Mouse (Mus musculus) lung, embryonic 14.5 days (tissue): ENCODE data around the gene Fam168a. TPM values are rescaled to one million over a fixed set of nuclear protein-coding genes. Genes with fewer than 3 reads are reported as not detected.

Source experiments
- ATAC-seq: fragments of 200-750 bp; cut with Nextera tagmentation; 2 replicates; pipeline ENCODE4 v1.8.0; 2017; ENCODE audit warnings: mild to moderate bottlenecking, moderate TSS enrichment, moderate library complexity; ENCODE audit not compliant: insufficient read depth
- DNase-seq: peaks from one replicate; pipeline ENCODE4 v3.0.0-alpha.2; 2015
- H3K27ac ChIP-seq: fragments of 300-500 bp; sonication (generic); 2 replicates; pipeline ENCODE4 v1.5.1; 2014; ENCODE audit warnings: low read depth, mild to moderate bottlenecking, moderate library complexity
- H3K27me3 ChIP-seq: fragments of 300-500 bp; sonication (generic); 2 replicates; pipeline ENCODE4 v1.6.1; 2014; ENCODE audit warnings: low read length, control low read depth; ENCODE audit not compliant: insufficient read depth
- H3K36me3 ChIP-seq: fragments of 300-500 bp; sonication (generic); 2 replicates; pipeline ENCODE4 v1.6.1; 2014; ENCODE audit warnings: control low read depth; ENCODE audit not compliant: insufficient read depth
- H3K4me1 ChIP-seq: fragments of 300-500 bp; sonication (generic); 2 replicates; pipeline ENCODE4 v1.6.1; 2014; ENCODE audit warnings: antibody characterized with exemption, control low read depth; ENCODE audit not compliant: insufficient read depth
- H3K4me2 ChIP-seq: fragments of 300-500 bp; sonication (generic); 2 replicates; pipeline ENCODE4 v1.6.1; 2014; ENCODE audit warnings: mild to moderate bottlenecking
- H3K4me3 ChIP-seq: fragments of 300-500 bp; sonication (generic); 2 replicates; pipeline ENCODE4 v1.5.1; 2014; ENCODE audit warnings: low read depth, low read length
- H3K9ac ChIP-seq: fragments of 300-500 bp; sonication (generic); 2 replicates; pipeline ENCODE4 v1.6.1; 2014
- H3K9me3 ChIP-seq: fragments of 300-500 bp; sonication (generic); 2 replicates; pipeline ENCODE4 v1.6.1; 2016; ENCODE audit warnings: low read depth, low read length, control low read depth
- CTCF ChIP-seq: IDR thresholded peaks from 2 replicates; pipeline ENCODE4 v1.5.1; 2016; ENCODE audit warnings: antibody characterized with exemption, low read depth
- WGBS: fragments of 180-500 bp; shearing (Covaris S2); extraction: QIAGEN DNeasy Blood & Tissue Kit; methylation state at CpG from one replicate; pipeline ENCODE4 v1.1.7; 2014; 5-methylcytosine and 5-hydroxymethylcytosine counted together
- polyA plus RNA-seq: library from polyadenylated mRNA; unstranded; fragments of >200 nt; fragmentation: Nextera tagmentation; extraction: Ambion mirVana; gene quantifications from 2 replicates; pipeline ENCODE4 v1.2.1, GENCODE M21; 2014

Fam168a gene
- polyA plus RNA-seq, 1 experiment from 2014 or later, result 42.8 TPM

GRCm38 (mm10) chr7:100867561-100867960, 161.1 kb downstream of the Fam168a start:
- H3K4me2 ChIP-seq, result no peak overlapping the region
- ATAC-seq (no peak), DNase-seq (no peak)
- no peaks in the 10 kb centered on the region for H3K4me1 ChIP-seq
- H3K4me3 ChIP-seq, result no peak overlapping the region
- H3K36me3 ChIP-seq, result peaks cover 15% of the 10 kb centered on the region
- 40% methylated on average over 2 of the region's 2 CpGs for WGBS
- no peaks in the 10 kb centered on the region for H3K27me3 ChIP-seq
- H3K9me3 ChIP-seq, result no peaks in the 10 kb centered on the region
- no peak for TF ChIP-seq CTCF
- no peak overlapping the region for H3K9ac ChIP-seq
- no peak overlapping the region for H3K27ac ChIP-seq

GRCm38 (mm10) chr7:100868551-100868950, 162.1 kb downstream of the Fam168a start:
- no peak; the same call in 1 of the 2 replicates for ATAC-seq
- TF ChIP-seq CTCF, result no peak
- no peak overlapping the region for H3K9ac ChIP-seq
- no peaks in the 10 kb centered on the region for H3K27me3 ChIP-seq
- no peaks in the 10 kb centered on the region for H3K9me3 ChIP-seq
- H3K36me3 ChIP-seq, result peaks cover 25% of the 10 kb centered on the region
- H3K27ac ChIP-seq, result no peak overlapping the region
- DNase-seq, result no peak
- H3K4me3 ChIP-seq, result no peak overlapping the region
- 63% methylated on average over 4 of the region's 4 CpGs for WGBS
- H3K4me2 ChIP-seq, result no peak overlapping the region
- no peaks in the 10 kb centered on the region for H3K4me1 ChIP-seq

- H3K36me3 ChIP-seq, result peaks cover 40% of the 10 kb centered on the region
- H3K27me3 ChIP-seq, result no peaks in the 10 kb centered on the region
- H3K4me3 ChIP-seq, result no peak overlapping the region
- no peak for ATAC-seq
- H3K4me1 ChIP-seq, result no peaks in the 10 kb centered on the region
- H3K9me3 ChIP-seq, result no peaks in the 10 kb centered on the region
- H3K27ac ChIP-seq, result no peak overlapping the region
- TF ChIP-seq CTCF, result no peak
- no peak overlapping the region for H3K4me2 ChIP-seq
- no peak for DNase-seq
- no peak overlapping the region for H3K9ac ChIP-seq
- WGBS, result 77% methylated on average over 8 of the region's 8 CpGs
Measured at GRCm38 (mm10) chr7:100869877-100870629, 163.6 kb downstream of the Fam168a start.

DNA sequence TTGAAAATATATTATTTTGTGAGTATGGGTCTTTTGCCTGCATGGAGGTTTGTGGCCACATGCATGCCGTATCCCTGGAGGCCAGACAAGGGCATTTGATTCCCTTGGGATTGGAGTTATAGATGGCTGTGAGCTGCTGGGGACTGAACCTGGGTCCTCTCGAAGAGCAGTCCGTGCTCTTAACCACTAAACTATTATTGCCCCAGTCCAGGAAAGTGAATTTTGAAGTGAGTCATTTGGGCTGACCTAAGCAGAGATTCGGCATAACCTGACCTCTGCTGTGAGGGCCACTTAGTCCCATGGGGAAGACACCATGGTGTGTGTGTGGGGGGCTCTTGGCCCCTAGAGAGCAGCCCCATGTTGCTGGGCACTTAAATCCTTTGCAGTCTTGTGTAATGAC, 164.9 kb downstream of the Fam168a start:
- no peak for TF ChIP-seq CTCF
- H3K9me3 ChIP-seq, result no peaks in the 10 kb centered on the region
- DNase-seq, result no peak
- ATAC-seq, result no peak
- 90% methylated on average over 4 of the region's 4 CpGs for WGBS
- no peak overlapping the region for H3K4me2 ChIP-seq
- no peaks in the 10 kb centered on the region for H3K27me3 ChIP-seq
- no peak overlapping the region for H3K27ac ChIP-seq
- no peak overlapping the region for H3K4me3 ChIP-seq
- no peaks in the 10 kb centered on the region for H3K4me1 ChIP-seq
- H3K9ac ChIP-seq, result no peak overlapping the region
- H3K36me3 ChIP-seq, result peaks cover 53% of the 10 kb centered on the region

GRCm38 (mm10) chr7:100871892-100872291, 165.5 kb downstream of the Fam168a start:
- Histone ChIP-seq H3K4me2 (no peak overlapping the region), H3K4me3 (no peak overlapping the region), H3K27me3 (no peaks in the 10 kb centered on the region), H3K27ac (no peak overlapping the region), H3K9ac (no peak overlapping the region), H3K36me3 (peaks cover 58% of the 10 kb centered on the region), H3K9me3 (no peaks in the 10 kb centered on the region), H3K4me1 (no peaks in the 10 kb centered on the region)
- 64% methylated on average over 5 of the region's 5 CpGs for WGBS
- no peak for ATAC-seq
- DNase-seq, result no peak
- no peak for TF ChIP-seq CTCF

- 88% methylated on average over 13 of the region's 13 CpGs for WGBS
- no peak for TF ChIP-seq CTCF
- peaks cover 71% of the 10 kb centered on the region for H3K36me3 ChIP-seq
- H3K4me1 ChIP-seq, result no peaks in the 10 kb centered on the region
- H3K9me3 ChIP-seq, result no peaks in the 10 kb centered on the region
- ATAC-seq (no peak), DNase-seq (no peak)
- no peaks in the 10 kb centered on the region for H3K27me3 ChIP-seq
- no peak overlapping the region for H3K27ac ChIP-seq
- no peak overlapping the region for H3K9ac ChIP-seq
- no peak overlapping the region for H3K4me2 ChIP-seq
- H3K4me3 ChIP-seq, result no peak overlapping the region
Measured at GRCm38 (mm10) chr7:100873197-100873596, 166.8 kb downstream of the Fam168a start.

GRCm38 (mm10) chr7:100875822-100876221, 169.4 kb downstream of the Fam168a start:
- Histone ChIP-seq H3K4me2 (no peak overlapping the region), H3K27ac (peak overlapping the region; percentile 60; the same call in 1 of the 2 replicates), H3K4me1 (no peaks in the 10 kb centered on the region), H3K4me3 (no peak overlapping the region), H3K9ac (no peak overlapping the region), H3K27me3 (no peaks in the 10 kb centered on the region), H3K9me3 (no peaks in the 10 kb centered on the region), H3K36me3 (peaks cover 97% of the 10 kb centered on the region)
- DNase-seq (no peak), ATAC-seq (no peak)
- TF ChIP-seq CTCF, result no peak
- 69% methylated on average over 1 of the region's 1 CpGs for WGBS
